Mouse (Mus musculus) heart, embryonic 14.5 days (tissue): ENCODE data around the gene S100a16. TPM values are rescaled to one million over a fixed set of nuclear protein-coding genes. Genes with fewer than 3 reads are reported as not detected.

Source experiments
- ATAC-seq: fragments of 200-750 bp; cut with Nextera tagmentation; 2 replicates; pipeline ENCODE4 v1.8.0; 2017; ENCODE audit warnings: low read depth, moderate TSS enrichment; ENCODE audit not compliant: insufficient number of reproducible peaks, insufficient read depth, low FRiP score
- H3K27ac ChIP-seq, 2 experiments: fragments of 200-500 bp in 1 of 2; fragments of 300-500 bp in 1 of 2; sonication (generic) in 1 of 2; replicated peaks in 1 of 2; 2 replicates each; pipeline ENCODE4 v1.5.1; 2012 to 2014; ENCODE audit warnings: low read depth in 2 of 2, low read length in 2 of 2, control low read depth in 1 of 2, mild to moderate bottlenecking in 1 of 2, mixed read lengths in 1 of 2; ENCODE audit not compliant: control insufficient read depth in 1 of 2, insufficient read depth in 1 of 2
- H3K27me3 ChIP-seq: fragments of 300-500 bp; sonication (generic); 2 replicates; pipeline ENCODE4 v1.6.1; 2014; ENCODE audit warnings: mild to moderate bottlenecking, low read length, control low read depth; ENCODE audit not compliant: control insufficient read depth, insufficient read depth
- H3K36me3 ChIP-seq: fragments of 300-500 bp; sonication (generic); 2 replicates; pipeline ENCODE4 v1.6.1; 2014; ENCODE audit warnings: mild to moderate bottlenecking, control low read depth, low read length, mixed read lengths; ENCODE audit not compliant: control insufficient read depth, insufficient read depth
- H3K4me1 ChIP-seq, 2 experiments: fragments of 200-500 bp in 1 of 2; fragments of 300-500 bp in 1 of 2; sonication (generic) in 1 of 2; 2 replicates each; pipeline ENCODE4 v1.6.1; 2012 to 2014; ENCODE audit warnings: low read length in 2 of 2, control low read depth in 1 of 2, mixed read lengths in 1 of 2; ENCODE audit not compliant: control insufficient read depth in 2 of 2, insufficient read depth in 2 of 2
- H3K4me2 ChIP-seq: fragments of 300-500 bp; sonication (generic); 2 replicates; pipeline ENCODE4 v1.6.1; 2014; ENCODE audit warnings: mild to moderate bottlenecking, low read length
- H3K4me3 ChIP-seq, 2 experiments: fragments of 200-500 bp in 1 of 2; fragments of 300-500 bp in 1 of 2; sonication (generic) in 1 of 2; 2 replicates each; pipeline ENCODE4 v1.5.1; 2012 to 2014; ENCODE audit warnings: low read length in 2 of 2, mild to moderate bottlenecking in 2 of 2, control low read depth in 1 of 2, low read depth in 1 of 2, moderate library complexity in 1 of 2; ENCODE audit not compliant: control insufficient read depth in 1 of 2, insufficient read depth in 1 of 2
- H3K9ac ChIP-seq: fragments of 300-500 bp; sonication (generic); 2 replicates; pipeline ENCODE4 v1.6.1; 2014; ENCODE audit warnings: mild to moderate bottlenecking, low read length
- H3K9me3 ChIP-seq: fragments of 300-500 bp; sonication (generic); 2 replicates; pipeline ENCODE4 v1.6.1; 2016; ENCODE audit warnings: low read length, control low read depth; ENCODE audit not compliant: control insufficient read depth
- WGBS: fragments of 180-500 bp; shearing (Covaris S2); extraction: QIAGEN DNeasy Blood & Tissue Kit; methylation state at CpG from one replicate; pipeline ENCODE4 v1.1.7; 2014; 5-methylcytosine and 5-hydroxymethylcytosine counted together
- polyA plus RNA-seq: library from polyadenylated mRNA; unstranded; fragments of >200 nt; fragmentation: Nextera tagmentation; extraction: Ambion mirVana; gene quantifications from 2 replicates; pipeline ENCODE4 v1.2.1, GENCODE M21; 2014

The S100a16 gene
- polyA plus RNA-seq, 1 experiment from 2014 or later = 84.0 TPM

- Histone ChIP-seq H3K36me3 (no peaks in the 10 kb centered on the region), H3K9ac (no peak overlapping the region), H3K4me3 (no peak overlapping the region), H3K4me2 (no peak overlapping the region), H3K27me3 (no peaks in the 10 kb centered on the region), H3K27ac (no peak overlapping the region; a peak in 1 of 4 replicates), H3K4me1 (peaks cover 0 to 4% of the 10 kb centered on the region in 2 experiments; a peak in 1 of 4 replicates), H3K9me3 (no peaks in the 10 kb centered on the region)
- no peak for ATAC-seq
- 59% methylated on average over 5 of the region's 5 CpGs for WGBS
Measured at GRCm38 (mm10) chr3:90549676-90550420, 12.8 kb downstream of the S100a16 start.

GRCm38 (mm10) chr3:90550421-90550790 lies 13.4 kb downstream of the S100a16 start:
- Histone ChIP-seq H3K4me2 (no peak overlapping the region), H3K36me3 (no peaks in the 10 kb centered on the region), H3K4me1 (peaks cover 0 to 4% of the 10 kb centered on the region in 2 experiments; a peak in 1 of 4 replicates), H3K9me3 (no peaks in the 10 kb centered on the region), H3K27me3 (no peaks in the 10 kb centered on the region), H3K4me3 (no peak overlapping the region), H3K9ac (no peak overlapping the region), H3K27ac (no peak overlapping the region; a peak in 1 of 4 replicates)
- ATAC-seq = no peak
- WGBS = 84% methylated on average over 2 of the region's 2 CpGs

GRCm38 (mm10) chr3:90552231-90552630 lies 15.2 kb downstream of the S100a16 start:
- no peak overlapping the region for H3K27ac ChIP-seq

GRCm38 (mm10) chr3:90555954-90556353 lies 18.9 kb downstream of the S100a16 start:
- WGBS = 73% methylated on average over 5 of the region's 5 CpGs
- Histone ChIP-seq H3K4me2 (no peak overlapping the region), H3K36me3 (no peaks in the 10 kb centered on the region), H3K27me3 (no peaks in the 10 kb centered on the region), H3K9ac (no peak overlapping the region), H3K4me3 (no peak overlapping the region), H3K27ac (no peak overlapping the region), H3K9me3 (no peaks in the 10 kb centered on the region), H3K4me1 (no peaks in the 10 kb centered on the region)
- no peak for ATAC-seq

More at GRCm38 (mm10) chr3:90552231-90552630, 15.2 kb downstream of the S100a16 start:
- Histone ChIP-seq H3K4me3 (no peak overlapping the region), H3K27me3 (no peaks in the 10 kb centered on the region), H3K36me3 (no peaks in the 10 kb centered on the region), H3K4me1 (peaks cover 0 to 4% of the 10 kb centered on the region in 2 experiments; a peak in 1 of 4 replicates), H3K9me3 (no peaks in the 10 kb centered on the region), H3K9ac (no peak overlapping the region), H3K4me2 (no peak overlapping the region)
- WGBS = 61% methylated on average over 2 of the region's 2 CpGs
- no peak for ATAC-seq

GRCm38 (mm10) chr3:90560008-90560628 lies 23.1 kb downstream of the S100a16 start, which contains the start of gene S100a3:
Gene S100a3 (plus strand): TSS chr3:90560578.
- no peak within 1 kb of the TSS for H3K4me2 ChIP-seq
- H3K27me3 ChIP-seq = no peaks in the 10 kb centered on the region
- H3K4me3 ChIP-seq = no peak within 1 kb of the TSS
- no peak for ATAC-seq
- H3K27ac ChIP-seq = no peak within 1 kb of the TSS
- no peaks in the 10 kb centered on the region for H3K9me3 ChIP-seq
- no peaks in the 10 kb centered on the region for H3K4me1 ChIP-seq
- H3K36me3 ChIP-seq = no peaks in the 10 kb centered on the region
- WGBS = 82% methylated on average over 6 of the region's 6 CpGs
- H3K9ac ChIP-seq = no peak within 1 kb of the TSS

- no peak overlapping the region for H3K4me2 ChIP-seq
- ATAC-seq = no peak
- no peaks in the 10 kb centered on the region for H3K27me3 ChIP-seq
- H3K36me3 ChIP-seq = no peaks in the 10 kb centered on the region
- no peaks in the 10 kb centered on the region for H3K9me3 ChIP-seq
- no peak overlapping the region for H3K4me3 ChIP-seq
- no peak overlapping the region for H3K9ac ChIP-seq
- H3K4me1 ChIP-seq = no peaks in the 10 kb centered on the region; a peak in 1 of 4 replicates
- WGBS = 68% methylated on average over 5 of the region's 5 CpGs
- H3K27ac ChIP-seq = no peak overlapping the region
Measured at GRCm38 (mm10) chr3:90574691-90575090, 37.6 kb downstream of the S100a16 start.

GRCm38 (mm10) chr3:90575320-90575719 lies 38.3 kb downstream of the S100a16 start:
- H3K27me3 ChIP-seq = no peaks in the 10 kb centered on the region
- no peaks in the 10 kb centered on the region for H3K9me3 ChIP-seq
- no peak overlapping the region for H3K27ac ChIP-seq
- no peak overlapping the region for H3K4me3 ChIP-seq
- no peak overlapping the region for H3K9ac ChIP-seq
- whole genome bisulfite sequencing = 73% methylated on average over 3 of the region's 3 CpGs
- no peaks in the 10 kb centered on the region; a peak in 1 of 4 replicates for H3K4me1 ChIP-seq
- no peaks in the 10 kb centered on the region for H3K36me3 ChIP-seq
- H3K4me2 ChIP-seq = no peak overlapping the region
- ATAC-seq = no peak
